ENCODE assay signal across 18 mouse cellular contexts in the genomic region with DNA sequence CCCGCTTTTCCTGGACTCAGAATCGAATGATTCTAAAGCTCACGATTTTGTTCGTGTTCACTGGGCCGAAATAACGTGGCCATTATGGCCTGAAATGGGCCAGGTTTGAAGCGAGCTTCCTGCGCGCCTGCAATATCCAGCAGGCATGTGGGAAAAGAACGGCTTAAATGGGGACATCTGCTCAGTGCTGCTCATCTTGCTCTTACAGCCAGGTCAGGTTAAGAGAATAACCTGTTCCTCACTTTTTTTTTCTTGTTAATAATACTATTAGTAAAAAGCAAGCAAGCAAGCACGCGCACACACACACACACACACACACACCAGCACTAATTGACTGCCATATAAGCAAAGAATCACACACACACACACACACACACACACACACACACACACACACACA. TPM values are rescaled to one million over a fixed set of nuclear protein-coding genes. Genes with fewer than 3 reads are reported as not detected.
DNase-seq lines count a peak whose midpoint lies in the region; ATAC-seq and TF ChIP-seq lines count a peak whose summit lies in the region.
"Had no signal": no experiment of that assay in that cellular context is flagged by ENCODE, and none has a peak within 500 bp of the region (broad histone marks: within the 10 kb centered on the region; RNA-seq: fewer than 3 reads in every experiment).

No protein-coding gene starts in this region.

- H3K27ac ChIP-seq in midbrain, embryonic 11.5 days (ENCODE audit: low read depth, low read length), result no peak overlapping the region
- H3K27ac ChIP-seq in midbrain, embryonic 15.5 days, result no peak overlapping the region
- H3K27ac ChIP-seq in embryonic facial prominence, embryonic 10.5 days (replicated peaks), result no peak overlapping the region
- H3K27ac ChIP-seq in forebrain, embryonic 15.5 days (replicated peaks), result no peak overlapping the region
- H3K27ac ChIP-seq in thymus, adult 2 months (ENCODE audit: control insufficient read depth, insufficient read depth, low read length), result no peak overlapping the region
- H3K27ac ChIP-seq: heart, embryonic 15.5 days; liver, embryonic 14.5 days had no signal

- peaks cover 82% of the 10 kb centered on the region for H3K27me3 ChIP-seq in midbrain, embryonic 11.5 days (ENCODE audit: control insufficient read depth, insufficient read depth, low read length)
- peaks cover 66% of the 10 kb centered on the region for H3K27me3 ChIP-seq in midbrain, embryonic 15.5 days (replicated peaks)
- peaks cover 100% of the 10 kb centered on the region for H3K27me3 ChIP-seq in embryonic facial prominence, embryonic 10.5 days (replicated peaks; ENCODE audit: low read depth, poor library complexity, severe bottlenecking)
- peaks cover 52% of the 10 kb centered on the region for H3K27me3 ChIP-seq in forebrain, embryonic 15.5 days
- H3K27me3 ChIP-seq in thymus, adult 2 months (ENCODE audit: control insufficient read depth, insufficient read depth, low read length), result peaks cover 37% of the 10 kb centered on the region

- no peak for TF ChIP-seq CTCF in thymus, adult 2 months (IDR thresholded peaks at IDR 0.05; ENCODE audit: borderline replicate concordance, control insufficient read depth, extremely low read depth, insufficient read depth, low read length, poor library complexity)

- no peak overlapping the region for H3K9ac ChIP-seq in midbrain, embryonic 11.5 days (ENCODE audit: low read length)
- H3K9ac ChIP-seq in midbrain, embryonic 15.5 days, result no peak overlapping the region
- H3K9ac ChIP-seq in forebrain, embryonic 15.5 days (replicated peaks), result no peak overlapping the region
- H3K9ac ChIP-seq: heart, embryonic 15.5 days; liver, embryonic 14.5 days had no signal

- no peak for TF ChIP-seq POLR2A in thymus, adult 2 months (IDR thresholded peaks at IDR 0.05; ENCODE audit: control insufficient read depth, extremely low read depth, insufficient read depth, low read length, poor library complexity)

- ATAC-seq in midbrain, embryonic 11.5 days (ENCODE audit: low FRiP score), result no peak
- no peak for ATAC-seq in midbrain, embryonic 15.5 days (replicated peaks)
- ATAC-seq in forebrain, embryonic 15.5 days (replicated peaks), result peak; percentile 26; the same call in 1 of the 2 replicates

- no peaks in the 10 kb centered on the region for H3K9me3 ChIP-seq in midbrain, embryonic 11.5 days (ENCODE audit: control insufficient read depth, low read length)
- no peaks in the 10 kb centered on the region for H3K9me3 ChIP-seq in midbrain, embryonic 15.5 days
- no peaks in the 10 kb centered on the region for H3K9me3 ChIP-seq in embryonic facial prominence, embryonic 10.5 days
- H3K9me3 ChIP-seq in forebrain, embryonic 15.5 days, result no peaks in the 10 kb centered on the region
- H3K9me3 ChIP-seq: heart, embryonic 15.5 days had no signal

- peaks cover 24% of the 10 kb centered on the region for H3K4me1 ChIP-seq in midbrain, embryonic 11.5 days (ENCODE audit: control insufficient read depth, insufficient read depth, low read length)
- peaks cover 17% of the 10 kb centered on the region; the same call in 1 of the 2 replicates for H3K4me1 ChIP-seq in midbrain, embryonic 15.5 days
- peaks cover 20% of the 10 kb centered on the region for H3K4me1 ChIP-seq in embryonic facial prominence, embryonic 10.5 days
- H3K4me1 ChIP-seq in forebrain, embryonic 15.5 days, result peaks cover 35% of the 10 kb centered on the region
- H3K4me1 ChIP-seq in thymus, adult 2 months (replicated peaks; ENCODE audit: control insufficient read depth, insufficient read depth, low read length), result no peaks in the 10 kb centered on the region; the same call in 1 of the 2 replicates

- H3K36me3 ChIP-seq in midbrain, embryonic 11.5 days (ENCODE audit: control insufficient read depth, insufficient read depth, low read length), result no peaks in the 10 kb centered on the region
- H3K36me3 ChIP-seq in midbrain, embryonic 15.5 days (replicated peaks), result no peaks in the 10 kb centered on the region
- no peaks in the 10 kb centered on the region for H3K36me3 ChIP-seq in embryonic facial prominence, embryonic 10.5 days (replicated peaks)
- H3K36me3 ChIP-seq in forebrain, embryonic 15.5 days, result no peaks in the 10 kb centered on the region
- no peaks in the 10 kb centered on the region for H3K36me3 ChIP-seq in thymus, adult 2 months (ENCODE audit: control insufficient read depth, insufficient read depth, low read length)
- H3K36me3 ChIP-seq: G1E; heart, embryonic 15.5 days had no signal

- peak overlapping the region; percentile 34 for H3K4me2 ChIP-seq in midbrain, embryonic 11.5 days
- no peak overlapping the region for H3K4me2 ChIP-seq in midbrain, embryonic 15.5 days
- H3K4me2 ChIP-seq in forebrain, embryonic 15.5 days (replicated peaks), result peak overlapping the region; percentile 16
- H3K4me2 ChIP-seq: heart, embryonic 15.5 days had no signal

- no peak overlapping the region for H3K4me3 ChIP-seq in midbrain, embryonic 11.5 days (ENCODE audit: low read depth, low read length)
- H3K4me3 ChIP-seq in midbrain, embryonic 15.5 days, result no peak overlapping the region
- no peak overlapping the region for H3K4me3 ChIP-seq in embryonic facial prominence, embryonic 10.5 days
- H3K4me3 ChIP-seq in forebrain, embryonic 15.5 days, result no peak overlapping the region
- H3K4me3 ChIP-seq in thymus, adult 2 months (ENCODE audit: control insufficient read depth, insufficient read depth, low read length), result no peak overlapping the region
- H3K4me3 ChIP-seq: heart, embryonic 15.5 days had no signal

- WGBS in midbrain, embryonic 11.5 days, result 1% methylated on average over 12 of the region's 12 CpGs
- WGBS in midbrain, embryonic 15.5 days, result under 1% methylated on average over 12 of the region's 12 CpGs
- WGBS in embryonic facial prominence, embryonic 10.5 days, result 1% methylated on average over 12 of the region's 12 CpGs
- WGBS in forebrain, embryonic 15.5 days, result 0% methylated on average over 12 of the region's 12 CpGs
- WGBS in thymus, adult 2 months, result 11% methylated on average over 12 of the region's 12 CpGs

- peak; percentile 92 for DNase-seq in midbrain, embryonic 11.5 days (ENCODE audit: low spot score, missing footprints)
- DNase-seq in embryonic facial prominence, embryonic 10.5 days (ENCODE audit: low spot score), result peak; percentile 43
- peak; percentile 79 for DNase-seq in retina, embryonic 14.5 days (ENCODE audit: low spot score)
- no peak for DNase-seq in c-Kit-positive CD71-positive TER-119-positive erythroid progenitor cells, embryonic 14.5 days (ENCODE audit: low spot score)
- DNase-seq in thymus, adult 2 months, result no peak
- DNase-seq: adrenal gland, postnatal 10 days; cerebellum, adult 8-10 months; heart, adult 18-20 months; kidney, adult 8-10 months; layer of hippocampus, postnatal 36 days; left cerebral cortex, postnatal 4 days; lung, postnatal 14 days had no signal

RNA-seq across cellular contexts. Expression of a gene that starts 5.3 kb away (rescaled TPM):
- 8.7 and 9.3 TPM in 2 replicates for polyA plus RNA-seq in midbrain, embryonic 11.5 days (2014; fragmentation: Nextera tagmentation; extraction: Ambion mirVana)
- polyA plus RNA-seq in midbrain, embryonic 15.5 days (2015; fragmentation: Nextera tagmentation; extraction: Ambion mirVana), result 2.8 and 3.5 TPM in 2 replicates
- 7.2 and 8.1 TPM in 2 replicates for polyA plus RNA-seq in embryonic facial prominence, embryonic 10.5 days (2016; fragmentation: Nextera tagmentation; extraction: Ambion mirVana)
- polyA plus RNA-seq in forebrain, embryonic 15.5 days (2015; fragmentation: Nextera tagmentation; extraction: Ambion mirVana), result 15.4 and 15.8 TPM in 2 replicates
- 0.03 TPM in 1 of 2 replicates, not detected in the other for polyA plus RNA-seq in thymus, adult 2 months (2012; rRNA removed)
- polyA plus RNA-seq: G1E; heart, embryonic 15.5 days; large intestine, adult 2 months had no signal

Comparison
In these comparisons a context has a peak if more than half of its experiments do, and no peak if none do; other contexts are left out.
1. DNase-seq: peak in midbrain, embryonic 11.5 days (single experiment), embryonic facial prominence, embryonic 10.5 days (single experiment) and retina, embryonic 14.5 days (single experiment); none in c-Kit-positive CD71-positive TER-119-positive erythroid progenitor cells, embryonic 14.5 days (single experiment) and thymus, adult 2 months (single experiment).